ENCODE assay signal across 8 mouse cellular contexts in the genomic region with DNA sequence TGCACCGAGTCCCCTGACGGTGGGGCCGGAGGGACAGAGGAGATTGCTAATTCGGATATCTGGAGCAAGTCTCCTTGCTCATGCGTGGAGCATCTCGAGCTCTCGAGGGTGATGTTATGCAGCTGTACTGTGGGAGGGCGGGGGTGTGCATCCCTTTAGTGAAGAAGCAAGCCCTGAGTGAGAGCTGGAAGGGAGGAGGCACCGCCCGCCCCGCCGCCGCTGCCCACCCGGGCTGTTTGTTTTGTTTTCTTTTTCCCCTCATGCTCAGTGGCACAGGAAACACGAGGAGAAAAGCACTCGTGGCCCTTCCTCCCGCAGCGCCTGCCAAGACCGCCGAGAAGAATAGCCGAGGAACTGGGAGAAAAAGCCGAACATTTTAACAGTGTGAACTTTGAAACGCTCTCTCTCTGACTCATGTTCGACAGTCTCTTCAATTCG. TPM values are rescaled to one million over a fixed set of nuclear protein-coding genes. Genes with fewer than 3 reads are reported as not detected.
A peak's percentile ranks its signal among the peaks of the same experiment; 100 is the strongest.
DNase-seq lines count a peak whose midpoint lies in the region; ATAC-seq lines count a peak whose summit lies in the region.

No protein-coding gene starts in this region.

- peak overlapping the region; percentile 29; the same call in 1 of the 2 replicates for H3K4me2 ChIP-seq in forebrain, embryonic 15.5 days (replicated peaks)
- no peak overlapping the region for H3K4me2 ChIP-seq in forebrain, embryonic 12.5 days
- H3K4me2 ChIP-seq in embryonic facial prominence, embryonic 15.5 days (replicated peaks), result no peak overlapping the region

- intact Hi-C loops in heart, postnatal 36 days (cut with DNase I), result loop anchor here (5.0 kb wide), 1 partner anchor 54 kb away; no protein-coding TSS in a partner anchor

- H3K9me3 ChIP-seq in forebrain, embryonic 15.5 days, result no peaks in the 10 kb centered on the region
- H3K9me3 ChIP-seq in forebrain, embryonic 12.5 days, result no peaks in the 10 kb centered on the region
- no peaks in the 10 kb centered on the region for H3K9me3 ChIP-seq in embryonic facial prominence, embryonic 15.5 days (replicated peaks)

- peak overlapping the region; percentile 48; the same call in 1 of the 2 replicates for H3K27ac ChIP-seq in forebrain, embryonic 15.5 days (replicated peaks)
- H3K27ac ChIP-seq in forebrain, embryonic 12.5 days, result no peak overlapping the region
- no peak overlapping the region for H3K27ac ChIP-seq in embryonic facial prominence, embryonic 15.5 days (replicated peaks)

- 0 out of 2 replicates have a peak, but pooled peaks have one; percentile 33 for ATAC-seq in forebrain, embryonic 15.5 days (replicated peaks)
- no peak for ATAC-seq in forebrain, embryonic 12.5 days (ENCODE audit: low FRiP score)
- ATAC-seq in embryonic facial prominence, embryonic 15.5 days (ENCODE audit: insufficient number of reproducible peaks, low FRiP score, low TSS enrichment, low read depth), result no peak

- H3K9ac ChIP-seq in forebrain, embryonic 15.5 days (replicated peaks), result no peak overlapping the region
- no peak overlapping the region for H3K9ac ChIP-seq in forebrain, embryonic 12.5 days
- no peak overlapping the region for H3K9ac ChIP-seq in embryonic facial prominence, embryonic 15.5 days

- no peaks in the 10 kb centered on the region for H3K36me3 ChIP-seq in forebrain, embryonic 15.5 days
- H3K36me3 ChIP-seq in forebrain, embryonic 12.5 days (replicated peaks), result no peaks in the 10 kb centered on the region
- H3K36me3 ChIP-seq in embryonic facial prominence, embryonic 15.5 days, result no peaks in the 10 kb centered on the region

- H3K4me1 ChIP-seq in forebrain, embryonic 15.5 days, result peaks cover 44% of the 10 kb centered on the region
- peaks cover 19% of the 10 kb centered on the region for H3K4me1 ChIP-seq in forebrain, embryonic 12.5 days
- H3K4me1 ChIP-seq in embryonic facial prominence, embryonic 15.5 days, result peaks cover 13% of the 10 kb centered on the region; the same call in 1 of the 2 replicates

- H3K4me3 ChIP-seq in forebrain, embryonic 15.5 days, result no peak overlapping the region
- H3K4me3 ChIP-seq in forebrain, embryonic 12.5 days (replicated peaks), result no peak overlapping the region
- H3K4me3 ChIP-seq in embryonic facial prominence, embryonic 15.5 days (replicated peaks), result 0 out of 2 replicates have a peak overlapping the region, but pooled peaks have one; percentile 16

- WGBS in forebrain, embryonic 15.5 days, result 38% methylated on average over 25 of the region's 25 CpGs
- 56% methylated on average over 25 of the region's 25 CpGs for WGBS in forebrain, embryonic 12.5 days
- WGBS in embryonic facial prominence, embryonic 15.5 days, result 39% methylated on average over 25 of the region's 25 CpGs

- H3K27me3 ChIP-seq in forebrain, embryonic 15.5 days, result no peaks in the 10 kb centered on the region
- no peaks in the 10 kb centered on the region for H3K27me3 ChIP-seq in forebrain, embryonic 12.5 days
- no peaks in the 10 kb centered on the region for H3K27me3 ChIP-seq in embryonic facial prominence, embryonic 15.5 days

- peak; percentile 42 for DNase-seq in CD4-positive helper T cell, adult 2 months (ENCODE audit: low read depth, low spot score)
- DNase-seq in heart, postnatal 36 days, result peak; percentile 62
- peak; percentile 59 to 67 for DNase-seq in layer of hippocampus, postnatal 36 days
- DNase-seq in right cerebral cortex, adult 2 months (ENCODE audit: low spot score in 2 of 2), result peak; percentile 89 to 92
- DNase-seq in embryo, embryonic 10 days (ENCODE audit: low spot score), result no peak

RNA-seq across cellular contexts. Expression of a gene that starts 22.6 kb away (rescaled TPM):
- 22.1 and 24.4 TPM in 2 replicates for polyA plus RNA-seq in forebrain, embryonic 15.5 days (2015; fragmentation: Nextera tagmentation; extraction: Ambion mirVana)
- polyA plus RNA-seq in forebrain, embryonic 12.5 days (2016; fragmentation: Nextera tagmentation; extraction: Ambion mirVana), result 2.9 and 3.2 TPM in 2 replicates
- 5.3 and 5.7 TPM in 2 replicates for polyA plus RNA-seq in embryonic facial prominence, embryonic 15.5 days (2015; fragmentation: Nextera tagmentation; extraction: Ambion mirVana)
- total RNA-seq in heart, postnatal 36 days (2021), result 10 to 100 TPM; 11.3 to 13.4 TPM
- 100 to 1,000 TPM; 135 to 156 TPM for total RNA-seq in layer of hippocampus, postnatal 36 days (2021)
